Mouse (Mus musculus): ENCODE data around the gene Iffo2. TPM values are rescaled to one million over a fixed set of nuclear protein-coding genes. Genes with fewer than 3 reads are reported as not detected.

The Iffo2 gene
- polyA plus RNA-seq, 1 experiment from 2014 or later: 2.5 TPM

DNA sequence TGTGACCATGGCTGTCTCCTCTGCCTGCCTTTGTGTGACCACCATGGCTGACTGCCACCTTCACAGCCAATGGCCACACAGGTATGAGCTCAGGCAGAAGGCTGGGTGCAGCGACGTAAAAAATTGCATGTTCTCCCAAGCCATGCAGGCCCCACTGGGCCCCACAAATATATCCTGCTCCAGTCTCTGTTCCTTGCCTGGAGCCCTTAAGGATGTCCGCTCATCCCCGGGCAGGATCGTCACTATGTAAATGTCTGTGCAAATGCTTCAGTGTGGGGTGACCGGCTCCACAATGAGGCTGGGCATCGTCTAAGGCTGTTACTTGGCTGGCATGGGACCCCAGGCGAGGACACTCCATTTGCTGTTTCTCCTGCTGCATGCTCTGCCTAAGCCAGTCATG, 122.9 kb downstream of the Iffo2 start, which contains the start of gene Tas1r2:
Gene Tas1r2, plus strand, starts transcription at position 301 of the 400 bp plus-strand sequence.
- no peak within 1 kb of the TSS for H3K4me3 ChIP-seq (ENCODE audit: low read depth, low read length)
- H3K9ac ChIP-seq (ENCODE audit: low read length): no peak within 1 kb of the TSS
- WGBS: 85% methylated on average over 8 of the region's 8 CpGs
- no peak within 1 kb of the TSS for H3K4me2 ChIP-seq (ENCODE audit: low read depth, low read length, severe bottlenecking)
- H3K36me3 ChIP-seq (ENCODE audit: control insufficient read depth, insufficient read depth, low read length): no peaks in the 10 kb centered on the region
- no peaks in the 10 kb centered on the region for H3K4me1 ChIP-seq (replicated peaks; ENCODE audit: control insufficient read depth, insufficient read depth, low read length)
- H3K9me3 ChIP-seq (ENCODE audit: control insufficient read depth, low read length): no peaks in the 10 kb centered on the region
- no peak for ATAC-seq (replicated peaks; ENCODE audit: low FRiP score)
- no peak within 1 kb of the TSS for H3K27ac ChIP-seq (ENCODE audit: low read depth, low read length)
- no peaks in the 10 kb centered on the region for H3K27me3 ChIP-seq (ENCODE audit: control insufficient read depth, insufficient read depth, low read length)
- no peak for DNase-seq (ENCODE audit: low spot score)

DNA sequence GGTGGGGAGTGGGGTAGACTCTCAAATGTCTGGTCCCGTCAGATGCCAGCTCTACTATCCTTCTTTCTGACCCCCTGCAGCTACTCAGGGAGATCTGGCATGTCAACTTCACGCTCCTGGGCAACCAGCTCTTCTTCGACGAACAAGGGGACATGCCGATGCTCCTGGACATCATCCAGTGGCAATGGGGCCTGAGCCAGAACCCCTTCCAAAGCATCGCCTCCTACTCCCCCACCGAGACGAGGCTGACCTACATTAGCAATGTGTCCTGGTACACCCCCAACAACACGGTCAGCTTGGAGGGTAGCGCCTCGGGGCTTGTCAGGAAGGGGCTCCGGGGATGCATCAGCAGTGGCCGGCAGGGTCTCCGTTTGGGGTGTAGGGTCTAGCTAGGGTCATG, 131.5 kb downstream of the Iffo2 start:
- H3K4me1 ChIP-seq (replicated peaks; ENCODE audit: control insufficient read depth, insufficient read depth, low read length): no peaks in the 10 kb centered on the region
- no peaks in the 10 kb centered on the region for H3K9me3 ChIP-seq (ENCODE audit: control insufficient read depth, low read length)
- ATAC-seq (replicated peaks; ENCODE audit: low FRiP score) (no peak), DNase-seq (ENCODE audit: low spot score) (no peak)
- WGBS: 92% methylated on average over 14 of the region's 14 CpGs
- no peak overlapping the region for H3K9ac ChIP-seq (ENCODE audit: low read length)
- no peak overlapping the region for H3K4me3 ChIP-seq (ENCODE audit: low read depth, low read length)
- H3K4me2 ChIP-seq (ENCODE audit: low read depth, low read length, severe bottlenecking): no peak overlapping the region
- 0 out of 2 replicates have a peak, but pooled peaks cover 2% of the 10 kb centered on the region for H3K27me3 ChIP-seq (ENCODE audit: control insufficient read depth, insufficient read depth, low read length)
- no peaks in the 10 kb centered on the region for H3K36me3 ChIP-seq (ENCODE audit: control insufficient read depth, insufficient read depth, low read length)
- H3K27ac ChIP-seq (ENCODE audit: low read depth, low read length): no peak overlapping the region

DNA sequence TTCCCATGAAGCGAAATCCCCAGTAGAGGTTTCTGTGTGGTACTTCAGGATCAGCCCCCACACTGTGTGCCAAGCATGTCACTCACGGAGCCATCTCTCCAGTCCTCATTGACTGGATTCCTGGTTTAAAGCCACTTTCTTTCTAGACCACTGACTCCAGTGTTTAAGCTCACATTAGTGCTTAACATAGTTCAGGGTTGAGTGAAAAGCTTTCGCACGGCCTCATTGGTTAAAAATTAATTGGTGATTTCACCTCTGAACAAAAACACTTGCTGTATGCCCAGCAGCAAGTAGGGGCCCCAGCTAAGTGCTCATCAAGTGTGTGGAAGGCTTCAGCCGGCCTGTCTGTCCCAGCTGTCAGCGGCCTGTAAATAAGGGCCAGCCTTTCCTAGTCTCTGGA, 137.3 kb downstream of the Iffo2 start:
- Histone ChIP-seq H3K27ac (ENCODE audit: low read depth, low read length) (no peak overlapping the region), H3K9ac (ENCODE audit: low read length) (no peak overlapping the region), H3K4me1 (replicated peaks; ENCODE audit: control insufficient read depth, insufficient read depth, low read length) (no peaks in the 10 kb centered on the region; the same call in 1 of the 2 replicates), H3K9me3 (ENCODE audit: control insufficient read depth, low read length) (no peaks in the 10 kb centered on the region), H3K27me3 (ENCODE audit: control insufficient read depth, insufficient read depth, low read length) (peaks cover 2% of the 10 kb centered on the region; the same call in 1 of the 2 replicates), H3K36me3 (ENCODE audit: control insufficient read depth, insufficient read depth, low read length) (no peaks in the 10 kb centered on the region), H3K4me2 (ENCODE audit: low read depth, low read length, severe bottlenecking) (no peak overlapping the region), H3K4me3 (ENCODE audit: low read depth, low read length) (no peak overlapping the region)
- ATAC-seq (replicated peaks; ENCODE audit: low FRiP score): peak; percentile 42; the same call in 1 of the 2 replicates
- DNase-seq (ENCODE audit: low spot score): no peak
- 32% methylated on average over 6 of the region's 6 CpGs for whole genome bisulfite sequencing

DNA sequence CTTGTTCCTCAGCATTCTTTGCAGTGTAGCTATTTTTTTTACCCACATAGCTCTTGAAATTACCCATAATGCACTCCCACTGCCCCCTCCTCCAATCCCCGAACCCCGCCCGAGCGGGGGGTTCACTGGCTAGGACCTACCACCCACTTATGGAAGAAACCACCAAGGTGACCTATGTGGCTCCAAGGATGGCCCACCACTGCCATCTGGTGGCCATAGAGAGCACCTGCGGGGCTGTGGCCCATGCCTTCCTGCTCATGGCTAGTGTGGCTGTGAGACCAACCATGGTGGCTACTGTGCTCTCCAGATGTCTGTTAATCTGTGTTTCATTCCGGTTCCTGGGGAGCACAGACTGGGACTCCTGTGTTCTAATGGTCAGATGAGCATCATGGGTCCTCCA, 139.5 kb downstream of the Iffo2 start:
- H3K4me1 ChIP-seq (replicated peaks; ENCODE audit: control insufficient read depth, insufficient read depth, low read length): no peaks in the 10 kb centered on the region; the same call in 1 of the 2 replicates
- H3K27me3 ChIP-seq (ENCODE audit: control insufficient read depth, insufficient read depth, low read length): no peaks in the 10 kb centered on the region; the same call in 1 of the 2 replicates
- no peaks in the 10 kb centered on the region for H3K9me3 ChIP-seq (ENCODE audit: control insufficient read depth, low read length)
- no peak overlapping the region for H3K4me3 ChIP-seq (ENCODE audit: low read depth, low read length)
- WGBS: 26% methylated on average over 6 of the region's 6 CpGs
- ATAC-seq (replicated peaks; ENCODE audit: low FRiP score): peak; percentile 53; the same call in 1 of the 2 replicates
- H3K4me2 ChIP-seq (ENCODE audit: low read depth, low read length, severe bottlenecking): no peak overlapping the region
- peak; percentile 85 for DNase-seq (ENCODE audit: low spot score)
- H3K27ac ChIP-seq (ENCODE audit: low read depth, low read length): no peak overlapping the region
- no peak overlapping the region for H3K9ac ChIP-seq (ENCODE audit: low read length)
- H3K36me3 ChIP-seq (ENCODE audit: control insufficient read depth, insufficient read depth, low read length): no peaks in the 10 kb centered on the region

Small RNA genes within 50 kb of the gene (microRNA-seq; reads per million reads assigned to microRNA genes)
- gene Gm25571 (ENCODE audit: insufficient number of aligned reads) (not detected), gene Mir7020 (ENCODE audit: insufficient number of aligned reads) (not detected)

Other genes with a start within 250 kb of the Iffo2 start
- gene Pqlc2, start 219.8 kb upstream of the Iffo2 start, polyA plus RNA-seq (2014; fragmentation: Nextera tagmentation; extraction: Ambion mirVana): 11.4 and 16.4 TPM in 2 replicates
- 97.4 and 103 TPM in 2 replicates for gene Akr7a5, start 219.8 kb upstream of the Iffo2 start, polyA plus RNA-seq (2014; fragmentation: Nextera tagmentation; extraction: Ambion mirVana)
- gene Mrto4, start 178.0 kb upstream of the Iffo2 start, polyA plus RNA-seq (2014; fragmentation: Nextera tagmentation; extraction: Ambion mirVana): 131 and 138 TPM in 2 replicates
- 30.2 and 31.9 TPM in 2 replicates for gene Emc1, start 178.0 kb upstream of the Iffo2 start, polyA plus RNA-seq (2014; fragmentation: Nextera tagmentation; extraction: Ambion mirVana)
- gene Ubr4, start 177.9 kb upstream of the Iffo2 start, polyA plus RNA-seq (2014; fragmentation: Nextera tagmentation; extraction: Ambion mirVana): 100 and 106 TPM in 2 replicates
- gene Gm21969, start 72.6 kb downstream of the Iffo2 start, polyA plus RNA-seq (2014; fragmentation: Nextera tagmentation; extraction: Ambion mirVana): not detected in 2 replicates
- 14.5 and 16.2 TPM in 2 replicates for gene Aldh4a1, start 92.3 kb downstream of the Iffo2 start, polyA plus RNA-seq (2014; fragmentation: Nextera tagmentation; extraction: Ambion mirVana)
- not detected in 2 replicates for gene Tas1r2, start 123.0 kb downstream of the Iffo2 start, polyA plus RNA-seq (2014; fragmentation: Nextera tagmentation; extraction: Ambion mirVana)

All from forebrain, embryonic 11.5 days (tissue).